In genomic region chr14:54227911-54228451, GRCm38 (mm10) we compare ENCODE assay signal across 1 mouse cellular context.
TF ChIP-seq lines count a peak whose summit lies in the region.

No protein-coding gene starts in this region.

TF ChIP-seq in myocyte, 11 proteins besides CTCF, POLR2A, EP300 and RAD21 (continued from another document):
- TF ChIP-seq CEBPB (IDR thresholded peaks at IDR 0.05; ENCODE audit: insufficient read depth, poor library complexity, severe bottlenecking) (no peak), TCF3 (IDR thresholded peaks at IDR 0.05; ENCODE audit: insufficient read length, low read depth) (no peak), MYOG (IDR thresholded peaks at IDR 0.05; ENCODE audit: control insufficient read depth in 1 of 3, insufficient read depth in 1 of 3, insufficient read length in 2 of 3, low read depth in 2 of 3) (no peak), USF1 (IDR thresholded peaks at IDR 0.05; ENCODE audit: low read depth) (no peak), SRF (IDR thresholded peaks at IDR 0.05; ENCODE audit: control insufficient read depth, insufficient read length, low read depth) (no peak)
